Mouse (Mus musculus): ENCODE measurements around the gene Fzd2. TPM values are rescaled to one million over a fixed set of nuclear protein-coding genes. Genes with fewer than 3 reads are reported as not detected.

The Fzd2 gene
- polyA plus RNA-seq, 2 experiments, result 0.28 to 1.1 TPM

GRCm38 (mm10) chr11:102636887-102637286 lies 32.7 kb downstream of the Fzd2 start:
- ATAC-seq (ENCODE audit: insufficient read depth) (no peak), DNase-seq (ENCODE audit: low read depth in 3 of 3, low spot score in 3 of 3) (no peak)
- no peak for TF ChIP-seq EP300 (IDR thresholded peaks at IDR 0.05; ENCODE audit: low read depth)
- TF ChIP-seq CTCF (IDR thresholded peaks at IDR 0.05; ENCODE audit: low read depth), result no peak
- Histone ChIP-seq H3K27ac (no peak overlapping the region), H3K9me3 (ENCODE audit: control insufficient read depth, low read length) (no peaks in the 10 kb centered on the region), H3K36me3 (replicated peaks; ENCODE audit: control insufficient read depth, insufficient read depth, low read depth) (no peaks in the 10 kb centered on the region), H3K27me3 (ENCODE audit: control insufficient read depth, insufficient read depth, low read length) (no peaks in the 10 kb centered on the region; the same call in none of the 2 replicates), H3K9ac (replicated peaks) (no peak overlapping the region), H3K4me2 (ENCODE audit: low read depth) (no peak overlapping the region), H3K4me3 (ENCODE audit: insufficient read depth in 1 of 2, low read depth in 2 of 2, low read length in 2 of 2) (no peak overlapping the region), H3K4me1 (replicated peaks; ENCODE audit: control insufficient read depth in 2 of 2, insufficient read depth in 2 of 2, low read length in 1 of 2) (peaks cover 0 to 2% of the 10 kb centered on the region in 2 experiments; a peak in 1 of 4 replicates)
- 54% methylated on average over 12 of the region's 12 CpGs for WGBS (ENCODE audit: insufficient replicate concordance)

- Histone ChIP-seq H3K4me1 (replicated peaks; ENCODE audit: control insufficient read depth in 2 of 2, insufficient read depth in 2 of 2, low read length in 1 of 2) (no peaks in the 10 kb centered on the region), H3K36me3 (replicated peaks; ENCODE audit: control insufficient read depth, insufficient read depth, low read depth) (no peaks in the 10 kb centered on the region), H3K9me3 (ENCODE audit: control insufficient read depth, low read length) (no peaks in the 10 kb centered on the region), H3K4me2 (ENCODE audit: low read depth) (no peak overlapping the region), H3K9ac (replicated peaks) (no peak overlapping the region), H3K27ac (no peak overlapping the region), H3K4me3 (ENCODE audit: insufficient read depth in 1 of 2, low read depth in 2 of 2, low read length in 2 of 2) (no peak overlapping the region), H3K27me3 (ENCODE audit: control insufficient read depth, insufficient read depth, low read length) (no peaks in the 10 kb centered on the region; the same call in 1 of the 2 replicates)
- WGBS (ENCODE audit: insufficient replicate concordance), result 46% methylated on average over 10 of the region's 10 CpGs
- ATAC-seq (ENCODE audit: insufficient read depth) (no peak), DNase-seq (ENCODE audit: low read depth in 3 of 3, low spot score in 3 of 3) (no peak)
- no peak for TF ChIP-seq EP300 (IDR thresholded peaks at IDR 0.05; ENCODE audit: low read depth)
Observed at GRCm38 (mm10) chr11:102643891-102644382, 39.7 kb downstream of the Fzd2 start.

- DNase-seq (ENCODE audit: low read depth in 3 of 3, low spot score in 3 of 3) (no peak), ATAC-seq (ENCODE audit: insufficient read depth) (no peak)
- Histone ChIP-seq H3K9me3 (ENCODE audit: control insufficient read depth, low read length) (no peaks in the 10 kb centered on the region), H3K9ac (replicated peaks) (no peak overlapping the region), H3K27ac (no peak overlapping the region), H3K4me1 (replicated peaks; ENCODE audit: control insufficient read depth in 2 of 2, insufficient read depth in 2 of 2, low read length in 1 of 2) (no peaks in the 10 kb centered on the region), H3K27me3 (ENCODE audit: control insufficient read depth, insufficient read depth, low read length) (no peaks in the 10 kb centered on the region; the same call in 1 of the 2 replicates), H3K36me3 (replicated peaks; ENCODE audit: control insufficient read depth, insufficient read depth, low read depth) (no peaks in the 10 kb centered on the region), H3K4me2 (ENCODE audit: low read depth) (no peak overlapping the region), H3K4me3 (ENCODE audit: insufficient read depth in 1 of 2, low read depth in 2 of 2, low read length in 2 of 2) (no peak overlapping the region)
- TF ChIP-seq CTCF (IDR thresholded peaks at IDR 0.05; ENCODE audit: low read depth), result no peak
- no peak for TF ChIP-seq EP300 (IDR thresholded peaks at IDR 0.05; ENCODE audit: low read depth)
- 77% methylated on average over 13 of the region's 13 CpGs for WGBS (ENCODE audit: insufficient replicate concordance)
Observed at GRCm38 (mm10) chr11:102646226-102646625, 42.0 kb downstream of the Fzd2 start.

GRCm38 (mm10) chr11:102647885-102648284 lies 43.7 kb downstream of the Fzd2 start:
- H3K27ac ChIP-seq, result no peak overlapping the region
- no peaks in the 10 kb centered on the region for H3K9me3 ChIP-seq (ENCODE audit: control insufficient read depth, low read length)
- no peaks in the 10 kb centered on the region; the same call in 1 of the 2 replicates for H3K27me3 ChIP-seq (ENCODE audit: control insufficient read depth, insufficient read depth, low read length)
- DNase-seq (ENCODE audit: low read depth in 3 of 3, low spot score in 3 of 3) (no peak), ATAC-seq (ENCODE audit: insufficient read depth) (no peak)
- TF ChIP-seq CTCF (IDR thresholded peaks at IDR 0.05; ENCODE audit: low read depth) (no peak), EP300 (IDR thresholded peaks at IDR 0.05; ENCODE audit: low read depth) (no peak)
- WGBS (ENCODE audit: insufficient replicate concordance), result 58% methylated on average over 12 of the region's 12 CpGs
- H3K9ac ChIP-seq (replicated peaks), result no peak overlapping the region
- no peak overlapping the region for H3K4me3 ChIP-seq (ENCODE audit: insufficient read depth in 1 of 2, low read depth in 2 of 2, low read length in 2 of 2)
- H3K4me1 ChIP-seq (replicated peaks; ENCODE audit: control insufficient read depth in 2 of 2, insufficient read depth in 2 of 2, low read length in 1 of 2), result no peaks in the 10 kb centered on the region
- no peak overlapping the region for H3K4me2 ChIP-seq (ENCODE audit: low read depth)
- no peaks in the 10 kb centered on the region for H3K36me3 ChIP-seq (replicated peaks; ENCODE audit: control insufficient read depth, insufficient read depth, low read depth)

DNA sequence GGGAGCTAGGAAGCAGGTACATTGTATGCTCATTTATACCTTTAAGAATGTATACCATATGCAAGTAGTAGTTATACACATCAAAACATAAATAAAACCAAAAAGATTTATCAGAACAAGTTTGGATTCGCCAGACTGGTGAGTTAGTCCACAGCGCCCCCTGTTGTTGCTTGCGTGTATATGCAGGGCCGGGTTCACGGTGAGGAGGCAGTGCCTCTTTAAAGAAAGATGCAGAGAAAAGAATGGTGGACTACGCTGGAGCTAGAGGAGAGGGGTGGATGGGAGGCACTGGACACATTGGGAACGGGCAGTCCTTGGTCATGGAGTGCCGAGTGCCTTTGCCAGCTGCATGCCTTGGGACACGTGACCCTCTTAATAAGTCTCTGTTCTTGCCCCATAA lies 47.2 kb downstream of the Fzd2 start:
- 6% methylated on average over 9 of the region's 9 CpGs for WGBS (ENCODE audit: insufficient replicate concordance)
- no peaks in the 10 kb centered on the region for H3K4me1 ChIP-seq (replicated peaks; ENCODE audit: control insufficient read depth in 2 of 2, insufficient read depth in 2 of 2, low read length in 1 of 2)

More for the DNA sequence above, 47.2 kb downstream of the Fzd2 start:
- no peaks in the 10 kb centered on the region for H3K9me3 ChIP-seq (ENCODE audit: control insufficient read depth, low read length)
- DNase-seq (ENCODE audit: low read depth in 3 of 3, low spot score in 3 of 3), result peak; percentile 4 to 30 (median 17)
- H3K9ac ChIP-seq (replicated peaks), result no peak overlapping the region
- TF ChIP-seq EP300 (IDR thresholded peaks at IDR 0.05; ENCODE audit: low read depth) (no peak), CTCF (IDR thresholded peaks at IDR 0.05; ENCODE audit: low read depth) (peak; percentile 83)
- no peaks in the 10 kb centered on the region for H3K36me3 ChIP-seq (replicated peaks; ENCODE audit: control insufficient read depth, insufficient read depth, low read depth)
- no peak for ATAC-seq (ENCODE audit: insufficient read depth)
- no peak overlapping the region for H3K4me2 ChIP-seq (ENCODE audit: low read depth)
- H3K27me3 ChIP-seq (ENCODE audit: control insufficient read depth, insufficient read depth, low read length), result no peaks in the 10 kb centered on the region; the same call in 1 of the 2 replicates
- H3K4me3 ChIP-seq (ENCODE audit: insufficient read depth in 1 of 2, low read depth in 2 of 2, low read length in 2 of 2), result no peak overlapping the region
- H3K27ac ChIP-seq, result no peak overlapping the region

Measured in liver, embryonic 14.5 days (tissue).